Mouse (Mus musculus): ENCODE measurements around the gene Cct2.

DNA sequence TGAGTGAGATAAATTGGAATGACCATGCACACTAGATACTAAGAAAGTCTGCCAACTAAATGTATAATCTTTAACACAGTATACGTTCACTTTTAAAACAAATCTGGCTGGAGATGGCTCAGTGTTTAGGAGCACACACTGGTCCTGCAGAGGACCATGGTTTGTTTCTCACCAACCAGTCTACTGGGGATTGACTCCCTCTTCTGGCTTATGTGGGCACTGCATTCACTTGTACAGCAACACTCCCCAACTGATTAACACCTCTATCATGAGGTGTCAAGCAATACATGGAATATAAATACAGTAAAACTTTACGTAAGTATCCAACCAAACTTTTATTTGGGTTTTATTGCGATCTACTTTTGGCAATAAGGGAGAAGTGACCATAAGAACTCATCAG, 5.5 kb upstream of the Cct2 start:
- TF ChIP-seq GATA1 (IDR thresholded peaks at IDR 0.05; ENCODE audit: low read length) (no peak), TAL1 (IDR thresholded peaks at IDR 0.05; ENCODE audit: low read length) (no peak)

Measured in erythroblast, embryonic 14.5 days (primary cell).